In the genomic region with DNA sequence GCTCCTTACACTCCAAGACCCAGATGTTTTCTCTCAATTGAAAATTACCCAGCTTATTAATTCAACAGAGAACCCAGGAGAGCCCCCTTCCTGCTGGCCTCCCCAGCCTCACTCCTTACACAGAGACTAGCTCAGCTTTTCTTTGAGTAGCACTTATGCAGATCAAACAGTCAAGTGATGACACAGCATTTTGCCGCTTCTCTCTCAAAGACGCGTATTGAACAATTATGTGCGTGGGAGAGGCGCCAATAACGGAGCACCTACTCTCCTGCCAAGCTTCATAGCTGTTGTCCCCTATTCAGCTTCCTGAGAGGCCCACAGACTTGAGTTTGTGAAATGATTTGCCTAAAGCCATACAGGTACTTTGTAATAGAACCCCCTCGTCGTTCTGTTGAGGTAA, we compare ENCODE assay signal across 18 mouse cellular contexts.
DNase-seq lines count a peak whose midpoint lies in the region; ATAC-seq and TF ChIP-seq lines count a peak whose summit lies in the region.
"Had no signal": no experiment of that assay in that cellular context is flagged by ENCODE, and none has a peak within 500 bp of the region (broad histone marks: within the 10 kb centered on the region; RNA-seq: fewer than 3 reads in every experiment).

No protein-coding gene starts in this region.

- no peaks in the 10 kb centered on the region for H3K9me3 ChIP-seq in lung, embryonic 14.5 days (ENCODE audit: low read depth, low read length)
- H3K9me3 ChIP-seq in lung, postnatal 0 days (ENCODE audit: low read length), result no peaks in the 10 kb centered on the region
- H3K9me3 ChIP-seq in liver, embryonic 11.5 days (ENCODE audit: control insufficient read depth, low read length), result no peaks in the 10 kb centered on the region
- H3K9me3 ChIP-seq: embryonic facial prominence, embryonic 13.5 days; heart, embryonic 12.5 days; limb, embryonic 10.5 days; liver, embryonic 13.5 days; midbrain, embryonic 10.5 days had no signal

- H3K4me1 ChIP-seq in lung, embryonic 14.5 days (ENCODE audit: insufficient read depth), result no peaks in the 10 kb centered on the region
- no peaks in the 10 kb centered on the region for H3K4me1 ChIP-seq in lung, postnatal 0 days (ENCODE audit: insufficient read depth, low read depth, low read length)
- no peaks in the 10 kb centered on the region for H3K4me1 ChIP-seq in liver, embryonic 11.5 days (replicated peaks; ENCODE audit: control insufficient read depth, insufficient read depth, low read length)
- H3K4me1 ChIP-seq: embryonic facial prominence, embryonic 13.5 days; liver, embryonic 13.5 days had no signal

- no peak overlapping the region for H3K9ac ChIP-seq in lung, embryonic 14.5 days
- no peak overlapping the region for H3K9ac ChIP-seq in lung, postnatal 0 days (replicated peaks; ENCODE audit: low read depth)
- no peak overlapping the region for H3K9ac ChIP-seq in liver, embryonic 11.5 days (ENCODE audit: low read depth, low read length)
- H3K9ac ChIP-seq: embryonic facial prominence, embryonic 13.5 days; heart, embryonic 12.5 days; liver, embryonic 13.5 days had no signal

- no peak overlapping the region for H3K27ac ChIP-seq in lung, embryonic 14.5 days (ENCODE audit: low read depth)
- H3K27ac ChIP-seq in lung, postnatal 0 days (ENCODE audit: low read length), result no peak overlapping the region
- no peak overlapping the region for H3K27ac ChIP-seq in liver, embryonic 11.5 days (ENCODE audit: low read depth, low read length)
- H3K27ac ChIP-seq: embryonic facial prominence, embryonic 13.5 days; limb, embryonic 10.5 days; liver, embryonic 13.5 days; midbrain, embryonic 10.5 days had no signal

- no peaks in the 10 kb centered on the region for H3K36me3 ChIP-seq in lung, embryonic 14.5 days (ENCODE audit: insufficient read depth)
- H3K36me3 ChIP-seq in lung, postnatal 0 days (ENCODE audit: insufficient read depth, low read length), result no peaks in the 10 kb centered on the region
- no peaks in the 10 kb centered on the region for H3K36me3 ChIP-seq in liver, embryonic 11.5 days (ENCODE audit: control insufficient read depth, insufficient read depth, low read length)
- H3K36me3 ChIP-seq: embryonic facial prominence, embryonic 13.5 days; heart, embryonic 12.5 days; limb, embryonic 10.5 days; liver, embryonic 13.5 days; midbrain, embryonic 10.5 days had no signal

- no peak overlapping the region for H3K4me2 ChIP-seq in lung, embryonic 14.5 days
- H3K4me2 ChIP-seq in lung, postnatal 0 days (replicated peaks; ENCODE audit: low read depth, low read length), result no peak overlapping the region
- no peak overlapping the region for H3K4me2 ChIP-seq in liver, embryonic 11.5 days
- H3K4me2 ChIP-seq: embryonic facial prominence, embryonic 13.5 days; heart, embryonic 12.5 days; liver, embryonic 13.5 days had no signal

- H3K4me3 ChIP-seq in lung, embryonic 14.5 days (ENCODE audit: low read depth, low read length), result no peak overlapping the region
- no peak overlapping the region for H3K4me3 ChIP-seq in lung, postnatal 0 days (ENCODE audit: low read depth, low read length)
- H3K4me3 ChIP-seq in liver, embryonic 11.5 days (ENCODE audit: low read depth, low read length), result no peak overlapping the region
- H3K4me3 ChIP-seq: embryonic facial prominence, embryonic 13.5 days; heart, embryonic 12.5 days; limb, embryonic 10.5 days; liver, embryonic 13.5 days; midbrain, embryonic 10.5 days had no signal

- H3K27me3 ChIP-seq in lung, embryonic 14.5 days (ENCODE audit: insufficient read depth, low read length), result no peaks in the 10 kb centered on the region; the same call in 1 of the 2 replicates
- H3K27me3 ChIP-seq in lung, postnatal 0 days (replicated peaks; ENCODE audit: insufficient read depth, low read length), result no peaks in the 10 kb centered on the region
- no peaks in the 10 kb centered on the region; the same call in 1 of the 2 replicates for H3K27me3 ChIP-seq in liver, embryonic 11.5 days (replicated peaks; ENCODE audit: control insufficient read depth, insufficient read depth, low read length)
- H3K27me3 ChIP-seq: liver, embryonic 13.5 days had no signal

- TF ChIP-seq EP300 in lung, postnatal 0 days (IDR thresholded peaks at IDR 0.05), result no peak

- no peak for TF ChIP-seq CTCF in lung, embryonic 14.5 days (IDR thresholded peaks at IDR 0.05; ENCODE audit: low read depth)
- TF ChIP-seq CTCF in lung, postnatal 0 days (IDR thresholded peaks at IDR 0.05), result no peak

- 65% methylated on average over 8 of the region's 8 CpGs for WGBS in lung, embryonic 14.5 days
- WGBS in lung, postnatal 0 days, result 57% methylated on average over 8 of the region's 8 CpGs
- 79% methylated on average over 8 of the region's 8 CpGs for WGBS in liver, embryonic 11.5 days

- peak; percentile 46 to 49 for DNase-seq in cerebellum, postnatal 10 days
- DNase-seq in cerebellum, postnatal 36 days, result no peak
- peak; percentile 32 for DNase-seq in lung, embryonic 14.5 days
- DNase-seq in lung, postnatal 0 days (ENCODE audit: low spot score), result no peak
- DNase-seq in thymus, postnatal 4 days, result peak; percentile 15
- no peak for DNase-seq in thymus, adult 18-20 months
- DNase-seq in right cerebral cortex, postnatal 4 days, result peak; percentile 17
- DNase-seq in liver, embryonic 11.5 days (ENCODE audit: low spot score), result no peak
- DNase-seq: adrenal gland, postnatal 25 days; heart, postnatal 36 days; kidney, postnatal 10 days; liver, embryonic 13.5 days; lung, postnatal 14 days had no signal

- ATAC-seq in lung, embryonic 14.5 days (ENCODE audit: insufficient read depth), result no peak
- ATAC-seq in lung, postnatal 0 days, result no peak
- ATAC-seq in liver, embryonic 11.5 days (replicated peaks; ENCODE audit: low FRiP score), result no peak
- ATAC-seq: intestine, embryonic 16.5 days had no signal

Comparison
In these comparisons a context has a peak if more than half of its experiments do, and no peak if none do; other contexts are left out.
1. DNase-seq: peak in cerebellum, postnatal 10 days (2 of 2), lung, embryonic 14.5 days (single experiment), thymus, postnatal 4 days (single experiment) and right cerebral cortex, postnatal 4 days (single experiment); none in cerebellum, postnatal 36 days (0 of 2), lung, postnatal 0 days (single experiment), thymus, adult 18-20 months (0 of 2) and liver, embryonic 11.5 days (single experiment).